Mouse (Mus musculus): ENCODE data around the gene Slc36a2. TPM values are rescaled to one million over a fixed set of nuclear protein-coding genes. Genes with fewer than 3 reads are reported as not detected.

Gene Slc36a2
- polyA plus RNA-seq (2015; fragmentation: Nextera tagmentation; extraction: Ambion mirVana), result 4.1 and 26.1 TPM in 2 replicates

GRCm38 (mm10) chr11:55184733-55185291 is at the start of gene Slc36a2:
Gene Slc36a2 (minus strand): TSS chr11:55185077.

GRCm38 (mm10) chr11:55204159-55204596 is 19.3 kb upstream of the Slc36a2 start, which contains the start of gene Slc36a1:
Gene Slc36a1 (plus strand): TSS chr11:55204350.

GRCm38 (mm10) chr11:55151608-55152007 is 33.3 kb downstream of the Slc36a2 start, which contains the start of gene Slc36a3:
Gene Slc36a3 (minus strand): TSS chr11:55151708.

Other genes with a start within 250 kb of the Slc36a2 start
- gene Tnip1, start 222.2 kb downstream of the Slc36a2 start, polyA plus RNA-seq (2015; fragmentation: Nextera tagmentation; extraction: Ambion mirVana), result 27.3 and 30.2 TPM in 2 replicates
- 241 and 261 TPM in 2 replicates for gene Anxa6, start 151.6 kb downstream of the Slc36a2 start, polyA plus RNA-seq (2015; fragmentation: Nextera tagmentation; extraction: Ambion mirVana)
- gene Ccdc69, start 106.9 kb downstream of the Slc36a2 start, polyA plus RNA-seq (2015; fragmentation: Nextera tagmentation; extraction: Ambion mirVana), result 15.7 and 20.6 TPM in 2 replicates
- 18.7 and 32.2 TPM in 2 replicates for gene Gm2a, start 87.0 kb downstream of the Slc36a2 start, polyA plus RNA-seq (2015; fragmentation: Nextera tagmentation; extraction: Ambion mirVana)
- gene Slc36a3, start 33.4 kb downstream of the Slc36a2 start, polyA plus RNA-seq (2015; fragmentation: Nextera tagmentation; extraction: Ambion mirVana), result not detected in 2 replicates
- gene Slc36a1, start 19.3 kb upstream of the Slc36a2 start, polyA plus RNA-seq (2015; fragmentation: Nextera tagmentation; extraction: Ambion mirVana), result 0.56 and 0.62 TPM in 2 replicates
- gene Fat2, start 151.5 kb upstream of the Slc36a2 start, polyA plus RNA-seq (2015; fragmentation: Nextera tagmentation; extraction: Ambion mirVana), result 0.02 TPM in 1 of 2 replicates, not detected in the other
- 2,117 and 2,956 TPM in 2 replicates for gene Sparc, start 238.1 kb upstream of the Slc36a2 start, polyA plus RNA-seq (2015; fragmentation: Nextera tagmentation; extraction: Ambion mirVana)

Data from skeletal muscle tissue, postnatal 0 days (tissue).